ENCODE assay signal across 27 mouse cellular contexts in genomic region chr3:89908836-89909235, GRCm38 (mm10). TPM values are rescaled to one million over a fixed set of nuclear protein-coding genes. Genes with fewer than 3 reads are reported as not detected.
DNase-seq lines count a peak whose midpoint lies in the region; ATAC-seq and TF ChIP-seq lines count a peak whose summit lies in the region.
"Had no signal": no experiment of that assay in that cellular context is flagged by ENCODE, and none has a peak within 500 bp of the region (broad histone marks: within the 10 kb centered on the region; RNA-seq: fewer than 3 reads in every experiment).

No protein-coding gene starts in this region.

- H3K9ac ChIP-seq in liver, postnatal 0 days (replicated peaks): no peak overlapping the region
- H3K9ac ChIP-seq in liver, embryonic 11.5 days (ENCODE audit: low read depth, low read length): no peak overlapping the region
- H3K9ac ChIP-seq: embryonic facial prominence, embryonic 15.5 days; heart, embryonic 15.5 days; hindbrain, embryonic 15.5 days; kidney, embryonic 15.5 days; liver, embryonic 13.5 days; midbrain, embryonic 13.5 days; neural tube, embryonic 12.5 days had no signal

- peaks cover 3% of the 10 kb centered on the region; the same call in 1 of the 2 replicates for H3K36me3 ChIP-seq in liver, postnatal 0 days (replicated peaks; ENCODE audit: insufficient read depth, low read length)
- H3K36me3 ChIP-seq in liver, embryonic 11.5 days (ENCODE audit: control insufficient read depth, insufficient read depth, low read length): no peaks in the 10 kb centered on the region
- H3K36me3 ChIP-seq: embryonic facial prominence, embryonic 15.5 days; heart, embryonic 15.5 days; hindbrain, embryonic 15.5 days; kidney, embryonic 15.5 days; limb, embryonic 10.5 days; liver, embryonic 13.5 days; midbrain, embryonic 13.5 days; neural tube, embryonic 12.5 days had no signal

- 68% methylated on average over 6 of the region's 6 CpGs for WGBS in liver, postnatal 0 days (ENCODE audit: insufficient replicate concordance)
- 70% methylated on average over 6 of the region's 6 CpGs for WGBS in liver, embryonic 11.5 days

- H3K4me2 ChIP-seq in liver, postnatal 0 days (ENCODE audit: low read depth, low read length): peak overlapping the region; percentile 19
- no peak overlapping the region for H3K4me2 ChIP-seq in liver, embryonic 11.5 days
- H3K4me2 ChIP-seq: embryonic facial prominence, embryonic 15.5 days; heart, embryonic 15.5 days; hindbrain, embryonic 15.5 days; kidney, embryonic 15.5 days; liver, embryonic 13.5 days; midbrain, embryonic 13.5 days; neural tube, embryonic 12.5 days had no signal

- H3K9me3 ChIP-seq in liver, postnatal 0 days (ENCODE audit: low read length): no peaks in the 10 kb centered on the region
- H3K9me3 ChIP-seq in liver, embryonic 11.5 days (ENCODE audit: control insufficient read depth, low read length): no peaks in the 10 kb centered on the region
- H3K9me3 ChIP-seq: embryonic facial prominence, embryonic 15.5 days; heart, embryonic 15.5 days; hindbrain, embryonic 15.5 days; kidney, embryonic 15.5 days; limb, embryonic 10.5 days; liver, embryonic 13.5 days; megakaryocyte, embryonic 14.5 days; midbrain, embryonic 13.5 days; neural tube, embryonic 12.5 days had no signal

- H3K27ac ChIP-seq in liver, postnatal 0 days (ENCODE audit: low read depth): 0 out of 2 replicates have a peak overlapping the region, but pooled peaks have one; percentile 2
- H3K27ac ChIP-seq in liver, embryonic 11.5 days (ENCODE audit: low read depth, low read length): no peak overlapping the region
- H3K27ac ChIP-seq in bone marrow macrophage, adult 2 months (ENCODE audit: insufficient read depth, low read depth, low read length): 0 out of 2 replicates have a peak overlapping the region, but pooled peaks have one; percentile 0
- H3K27ac ChIP-seq: embryonic facial prominence, embryonic 15.5 days; heart, embryonic 15.5 days; hindbrain, embryonic 15.5 days; kidney, embryonic 15.5 days; limb, embryonic 10.5 days; liver, embryonic 13.5 days; midbrain, embryonic 13.5 days; neural tube, embryonic 12.5 days had no signal

- no peak for ATAC-seq in liver, postnatal 0 days
- ATAC-seq in liver, embryonic 11.5 days (replicated peaks; ENCODE audit: low FRiP score): no peak
- ATAC-seq in megakaryocyte progenitor cell, adult 5-6 weeks (replicated peaks; ENCODE audit: poor library complexity): no peak
- ATAC-seq: forebrain, embryonic 14.5 days; intestine, embryonic 16.5 days; midbrain, embryonic 13.5 days had no signal

- H3K4me3 ChIP-seq in liver, postnatal 0 days (ENCODE audit: low read depth, low read length): no peak overlapping the region
- H3K4me3 ChIP-seq in liver, embryonic 11.5 days (ENCODE audit: low read depth, low read length): no peak overlapping the region
- no peak overlapping the region for H3K4me3 ChIP-seq in bone marrow macrophage, adult 2 months (ENCODE audit: insufficient read depth, low read length)
- H3K4me3 ChIP-seq: embryonic facial prominence, embryonic 15.5 days; heart, embryonic 15.5 days; hindbrain, embryonic 15.5 days; kidney, embryonic 15.5 days; limb, embryonic 10.5 days; liver, embryonic 13.5 days; megakaryocyte, embryonic 14.5 days; midbrain, embryonic 13.5 days; neural tube, embryonic 12.5 days had no signal

- H3K4me1 ChIP-seq in liver, postnatal 0 days (ENCODE audit: insufficient read depth): peaks cover 58% of the 10 kb centered on the region
- H3K4me1 ChIP-seq in liver, embryonic 11.5 days (replicated peaks; ENCODE audit: control insufficient read depth, insufficient read depth, low read length): peaks cover 3% of the 10 kb centered on the region
- peaks cover 57% of the 10 kb centered on the region for H3K4me1 ChIP-seq in bone marrow macrophage, adult 2 months (ENCODE audit: control insufficient read depth, insufficient read depth, low read length)

- no peak for TF ChIP-seq CTCF in liver, postnatal 0 days (IDR thresholded peaks at IDR 0.05; ENCODE audit: low read depth)
- TF ChIP-seq CTCF in bone marrow macrophage, adult 2 months (IDR thresholded peaks at IDR 0.05; ENCODE audit: low read depth, low read length): no peak

- peaks cover 9% of the 10 kb centered on the region; the same call in 1 of the 2 replicates for H3K27me3 ChIP-seq in liver, postnatal 0 days (ENCODE audit: insufficient read depth, low read length)
- H3K27me3 ChIP-seq in liver, embryonic 11.5 days (replicated peaks; ENCODE audit: control insufficient read depth, insufficient read depth, low read length): peaks cover 23% of the 10 kb centered on the region

- no peak for DNase-seq in liver, postnatal 0 days
- no peak for DNase-seq in liver, embryonic 11.5 days (ENCODE audit: low spot score)
- DNase-seq in A20 (ENCODE audit: low read depth, low spot score): peak; percentile 64
- DNase-seq in CD4-positive, CD25-positive, alpha-beta regulatory T cell, adult 2 months (ENCODE audit: low read depth, low spot score): peak; percentile 70
- no peak for DNase-seq in adrenal gland, adult 18-20 months (ENCODE audit: low spot score in 2 of 2)
- DNase-seq in cerebellum, postnatal 4 days (ENCODE audit: low spot score in 2 of 2): no peak
- DNase-seq: adrenal gland, postnatal 10 days; cerebellum, adult 8-10 months; cerebellum, postnatal 36 days; gastrocnemius, adult 2 months; heart, postnatal 4 days; kidney, postnatal 4 days; liver, embryonic 13.5 days; retina, postnatal 1 day; right cerebral cortex, postnatal 25 days had no signal

- TF ChIP-seq POLR2A in bone marrow macrophage, adult 2 months (IDR thresholded peaks at IDR 0.05; ENCODE audit: borderline replicate concordance, low read depth, low read length): no peak

- TF ChIP-seq EP300 in liver, postnatal 0 days (IDR thresholded peaks at IDR 0.05; ENCODE audit: low read depth): no peak

RNA-seq across cellular contexts. Expression of gene Il6ra, which starts 4.2 kb away (rescaled TPM):
- 10.2 and 11.8 TPM in 2 replicates for polyA plus RNA-seq in liver, postnatal 0 days (2015; fragmentation: Nextera tagmentation; extraction: Ambion mirVana)
- polyA plus RNA-seq in liver, embryonic 11.5 days (2014; fragmentation: Nextera tagmentation; extraction: Ambion mirVana): 0.71 and 1.0 TPM in 2 replicates
- 75.7 and 82.0 TPM in 2 replicates for polyA plus RNA-seq in bone marrow macrophage, adult 2 months (2012; ENCODE audit: insufficient read depth, insufficient read length, missing spikeins)
- total RNA-seq in adrenal gland, adult 18-20 months (2021): 10 to 100 TPM in 1 of 2 experiments, 1 to 10 TPM in 1; 7.8 to 13.9 TPM
- total RNA-seq in megakaryocyte progenitor cell, adult 5-6 weeks (2015): 39.5 and 43.6 TPM in 2 replicates
- 12.5 and 15.5 TPM in 2 replicates for total RNA-seq in megakaryocyte progenitor cell, adult 5-6 weeks (2017)

RNA-seq across cellular contexts. Expression of gene Atp8b2, which starts 54.5 kb away (rescaled TPM):
- polyA plus RNA-seq in liver, postnatal 0 days (2015; fragmentation: Nextera tagmentation; extraction: Ambion mirVana): 0.88 and 1.4 TPM in 2 replicates
- 7.7 and 9.1 TPM in 2 replicates for polyA plus RNA-seq in liver, embryonic 11.5 days (2014; fragmentation: Nextera tagmentation; extraction: Ambion mirVana)
- 17.7 and 28.7 TPM in 2 replicates for polyA plus RNA-seq in bone marrow macrophage, adult 2 months (2012; ENCODE audit: insufficient read depth, insufficient read length, missing spikeins)
- 10 to 100 TPM; 26.5 to 39.9 TPM for total RNA-seq in adrenal gland, adult 18-20 months (2021)
- 7.3 and 8.6 TPM in 2 replicates for total RNA-seq in megakaryocyte progenitor cell, adult 5-6 weeks (2015)
- total RNA-seq in megakaryocyte progenitor cell, adult 5-6 weeks (2017): 25.7 and 28.5 TPM in 2 replicates

Comparison
In these comparisons a context has a peak if more than half of its experiments do, and no peak if none do; other contexts are left out.
1. DNase-seq: peak in A20 (single experiment) and CD4-positive, CD25-positive, alpha-beta regulatory T cell, adult 2 months (single experiment); none in liver, postnatal 0 days (single experiment), liver, embryonic 11.5 days (single experiment), adrenal gland, adult 18-20 months (0 of 2) and cerebellum, postnatal 4 days (0 of 2).